Mouse (Mus musculus) cerebellum, adult 8-10 months (tissue): Measurements from ENCODE around the gene Adora3.

Experiments
- DNase-seq: peaks from one replicate; pipeline ENCODE4 v3.0.0; 2022

The Adora3 gene

GRCm38 (mm10) chr3:105877252-105877803, 6.7 kb downstream of the Adora3 start:
- DNase-seq = no peak

GRCm38 (mm10) chr3:105877919-105878318, 7.3 kb downstream of the Adora3 start:
- DNase-seq = no peak

- DNase-seq = no peak
These were observed 8.1 kb downstream of the Adora3 start for GRCm38 (mm10) chr3:105878751-105879150.

DNA sequence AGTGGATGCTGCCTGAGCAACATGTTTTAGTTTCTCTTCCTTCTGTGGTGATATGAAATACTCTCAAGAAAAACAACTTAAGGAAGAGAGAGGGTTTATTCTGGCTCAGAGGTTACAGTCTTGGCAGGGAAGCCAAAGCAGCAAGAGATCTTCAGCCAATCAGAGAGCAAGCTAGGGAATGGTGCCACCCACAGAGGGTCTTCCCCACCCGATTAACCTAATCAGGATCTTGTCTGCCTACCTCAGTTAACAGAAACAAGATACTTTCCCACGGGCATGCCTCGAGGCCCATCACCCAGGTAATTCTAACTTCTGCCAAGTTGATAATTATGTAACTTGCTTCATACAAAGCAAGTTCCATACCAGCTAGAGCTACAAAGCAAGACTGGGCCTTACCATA, 9.8 kb downstream of the Adora3 start:
- no peak for DNase-seq

DNA sequence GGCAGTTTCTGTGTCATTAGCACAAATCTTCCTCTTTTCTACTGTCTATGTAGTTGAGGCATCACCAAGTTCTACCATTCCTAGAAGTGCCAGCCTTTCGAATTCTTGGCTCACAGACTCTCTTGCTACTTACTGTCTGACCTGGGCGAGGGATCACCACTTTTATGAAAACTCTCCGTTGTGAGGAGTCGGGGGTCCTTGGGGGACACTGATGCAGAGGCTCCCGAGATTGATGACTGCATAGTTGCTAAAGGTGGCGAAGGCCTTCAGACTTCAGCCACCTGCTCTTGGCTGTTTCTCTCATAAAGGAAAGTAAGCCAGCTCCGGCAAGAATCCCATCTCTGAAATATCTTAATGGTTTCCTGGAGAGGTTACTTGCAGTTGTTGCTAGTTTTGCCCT, 11.4 kb downstream of the Adora3 start:
- DNase-seq = no peak

- DNase-seq = no peak
These were observed 12.5 kb downstream of the Adora3 start for GRCm38 (mm10) chr3:105883111-105883510.

DNA sequence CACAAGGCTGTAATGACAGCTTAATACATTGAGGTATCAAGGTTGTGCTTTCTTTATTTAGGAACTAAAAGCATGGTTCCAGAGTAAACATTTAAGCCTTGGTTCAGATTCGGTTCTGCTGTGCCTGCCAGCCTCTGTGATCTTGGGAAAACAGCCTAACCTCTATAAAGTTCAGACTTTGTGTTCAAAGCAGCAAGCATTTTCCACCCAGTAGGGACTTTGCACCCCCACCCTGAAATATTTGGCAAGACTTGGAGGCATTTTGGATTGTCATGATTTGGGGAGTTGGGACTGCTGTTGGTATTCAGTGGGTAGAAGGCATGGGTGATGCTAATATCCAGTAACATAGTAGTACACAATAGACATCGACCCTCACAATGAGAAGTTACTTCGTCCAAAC, 18.3 kb downstream of the Adora3 start:
- DNase-seq = no peak

- no peak for DNase-seq
These were observed 19.6 kb downstream of the Adora3 start for GRCm38 (mm10) chr3:105890220-105890619.

DNA sequence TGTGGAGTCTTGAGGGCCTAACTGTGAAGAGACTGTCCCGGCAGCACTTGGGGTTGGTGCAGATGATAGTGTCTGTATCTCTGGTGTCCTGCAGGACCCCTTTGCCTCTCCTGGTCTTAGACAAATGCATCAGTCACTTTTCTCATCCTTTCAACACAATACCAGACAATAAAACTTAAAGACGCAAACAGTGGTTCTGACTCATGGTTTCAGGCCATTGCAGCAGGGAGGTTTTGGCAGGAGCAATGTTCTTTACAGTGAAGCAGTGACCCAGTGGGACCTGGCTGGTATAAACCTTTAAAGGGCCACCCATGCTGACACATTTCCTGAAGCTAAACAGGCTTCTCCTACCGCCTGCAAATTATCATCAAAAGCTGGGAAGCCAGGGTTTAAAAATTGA, 20.5 kb downstream of the Adora3 start:
- no peak for DNase-seq

DNA sequence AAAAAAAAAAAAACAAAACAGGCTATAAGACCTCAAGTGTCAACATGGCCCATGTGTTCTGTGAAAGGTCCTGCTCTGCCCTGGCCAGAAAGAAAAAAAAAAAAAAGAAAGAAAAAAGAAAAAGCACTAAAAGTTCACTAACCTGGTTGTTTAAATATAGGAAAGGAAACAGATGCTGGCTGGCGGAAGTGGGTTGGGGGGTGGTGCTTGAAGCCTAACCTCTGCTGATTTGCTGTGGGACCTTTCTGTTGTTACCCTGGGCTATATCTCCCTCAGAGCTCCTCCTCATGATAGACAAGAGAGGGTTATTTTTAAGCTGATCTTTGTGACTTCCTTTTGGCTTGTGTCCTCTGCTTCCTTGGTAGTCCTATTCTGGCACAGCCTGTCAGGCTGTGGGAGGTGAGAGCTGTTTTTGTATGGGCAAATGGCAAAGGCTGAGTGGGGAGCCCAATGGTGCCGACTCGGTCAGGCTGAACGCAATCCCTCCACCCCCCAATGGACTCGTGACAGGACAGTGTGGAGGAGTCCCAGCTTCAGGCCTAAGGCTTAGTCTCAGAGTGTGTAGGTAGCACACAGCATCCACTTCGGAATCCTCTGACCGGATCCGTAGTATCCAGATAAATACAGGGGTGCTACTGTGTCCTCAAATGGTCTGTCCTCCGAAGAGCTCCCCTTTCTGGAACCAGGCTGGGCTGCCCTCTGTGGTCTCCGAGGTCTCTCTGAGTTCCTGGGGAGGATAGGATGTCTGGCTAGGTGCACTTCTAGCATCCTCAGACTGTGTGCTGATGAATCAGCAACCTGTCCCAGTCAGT, 21.3 kb downstream of the Adora3 start:
- DNase-seq = no peak

DNA sequence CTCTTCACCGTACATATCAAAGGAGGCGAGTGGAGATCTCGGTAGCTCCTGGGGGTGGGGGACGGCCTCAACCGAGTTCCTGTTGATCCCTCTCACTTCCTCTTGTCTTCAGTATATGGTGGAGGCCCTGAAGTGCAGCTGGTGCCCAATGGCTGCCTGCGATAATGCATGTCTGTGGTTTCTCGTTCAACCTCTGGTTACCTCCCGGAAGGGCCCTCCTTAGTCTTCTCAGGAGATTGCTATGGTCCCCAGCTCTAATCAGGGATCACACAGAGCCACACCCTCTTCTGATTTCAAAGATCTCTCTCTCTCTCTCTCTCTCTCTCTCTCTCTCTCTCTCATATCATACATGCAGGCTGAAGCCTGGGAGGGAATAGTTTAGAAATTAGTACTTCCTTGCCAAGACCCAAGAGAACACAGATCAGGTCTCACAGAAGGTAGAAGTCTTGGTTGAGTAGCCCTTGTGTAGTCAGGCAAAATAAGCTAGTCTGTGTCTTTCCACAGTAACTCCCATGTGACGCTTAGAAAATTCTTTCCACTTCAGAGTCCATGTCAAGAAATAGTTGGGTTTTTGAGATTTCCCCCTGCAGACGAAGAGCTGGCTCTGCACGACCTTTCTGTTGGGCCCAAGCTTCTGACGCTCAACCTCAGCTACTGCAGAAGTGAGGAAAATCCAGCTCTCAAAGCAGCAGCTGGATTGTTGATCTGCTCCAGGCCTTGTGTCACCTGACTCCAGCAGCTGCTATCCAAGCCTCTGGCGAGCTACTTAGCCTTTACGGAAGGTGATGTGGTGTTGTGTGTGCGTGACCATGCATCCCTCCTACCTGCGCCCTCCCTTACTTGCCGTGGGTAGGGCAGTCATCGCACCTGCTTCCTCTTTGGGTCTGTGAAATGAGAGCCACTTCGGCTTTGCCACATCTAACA, 22.2 kb downstream of the Adora3 start:
- DNase-seq = no peak

GRCm38 (mm10) chr3:105893941-105894391, 23.3 kb downstream of the Adora3 start:
- DNase-seq = peak; percentile 10

- DNase-seq = peak; percentile 11
These were observed 24.2 kb downstream of the Adora3 start for GRCm38 (mm10) chr3:105894601-105895592.

DNA sequence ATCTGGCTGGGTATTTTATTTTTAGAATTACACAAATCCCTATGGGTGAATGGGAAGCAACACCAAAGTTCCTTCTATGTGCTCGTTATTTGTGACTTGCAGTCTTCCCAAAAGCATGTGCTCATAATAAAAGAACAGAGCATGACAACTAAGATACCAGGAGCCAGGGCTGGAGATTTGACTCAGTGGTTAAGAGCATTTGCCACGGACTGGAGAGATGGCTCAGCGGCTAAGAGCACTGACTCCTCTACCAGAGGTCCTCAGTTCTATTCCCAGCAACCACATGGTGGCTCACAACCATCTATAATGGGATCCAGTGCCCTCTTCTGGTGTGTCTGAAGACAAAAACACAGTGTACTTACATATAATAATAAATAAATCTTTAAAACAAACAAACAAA, 26.2 kb downstream of the Adora3 start:
- DNase-seq = no peak

DNA sequence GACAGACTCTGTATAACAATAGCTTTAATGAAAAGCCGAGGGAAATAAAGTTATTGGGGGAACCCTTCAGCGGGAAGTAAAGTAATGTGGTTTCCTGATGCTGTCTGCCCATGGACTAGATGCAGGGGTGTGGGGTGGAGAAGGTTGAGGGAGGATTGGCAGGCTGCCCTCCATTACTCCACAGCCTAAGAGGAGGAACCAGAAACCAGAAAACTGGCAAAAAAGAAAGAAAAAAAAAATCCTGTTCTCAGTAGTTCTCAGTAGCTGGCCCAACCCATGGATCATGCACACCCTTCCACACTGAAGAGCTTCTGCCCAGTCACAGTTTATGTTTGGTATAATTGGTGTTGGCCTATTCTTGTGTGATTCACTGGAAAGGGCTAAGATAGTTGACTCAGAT, 27.7 kb downstream of the Adora3 start:
- no peak for DNase-seq

DNA sequence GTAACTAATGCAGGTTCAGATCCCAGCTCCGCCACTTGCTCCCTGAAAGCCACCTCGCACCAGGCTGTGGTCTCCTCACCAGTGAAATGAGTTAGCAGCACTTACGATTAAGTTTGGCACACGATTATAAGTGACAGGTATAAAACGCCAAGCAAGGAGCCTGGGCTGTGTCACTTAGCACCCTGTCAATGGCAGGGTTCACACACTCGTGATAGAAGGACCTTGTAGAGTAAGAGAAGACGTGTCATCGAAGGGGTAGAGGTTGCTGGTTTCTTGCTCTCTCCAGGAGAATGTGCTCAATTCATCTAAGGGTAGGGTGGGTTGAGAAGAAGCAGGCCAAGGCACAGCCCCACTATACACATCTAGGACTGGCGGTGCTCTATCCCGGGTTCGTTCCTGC, 28.2 kb downstream of the Adora3 start:
- DNase-seq = no peak

DNA sequence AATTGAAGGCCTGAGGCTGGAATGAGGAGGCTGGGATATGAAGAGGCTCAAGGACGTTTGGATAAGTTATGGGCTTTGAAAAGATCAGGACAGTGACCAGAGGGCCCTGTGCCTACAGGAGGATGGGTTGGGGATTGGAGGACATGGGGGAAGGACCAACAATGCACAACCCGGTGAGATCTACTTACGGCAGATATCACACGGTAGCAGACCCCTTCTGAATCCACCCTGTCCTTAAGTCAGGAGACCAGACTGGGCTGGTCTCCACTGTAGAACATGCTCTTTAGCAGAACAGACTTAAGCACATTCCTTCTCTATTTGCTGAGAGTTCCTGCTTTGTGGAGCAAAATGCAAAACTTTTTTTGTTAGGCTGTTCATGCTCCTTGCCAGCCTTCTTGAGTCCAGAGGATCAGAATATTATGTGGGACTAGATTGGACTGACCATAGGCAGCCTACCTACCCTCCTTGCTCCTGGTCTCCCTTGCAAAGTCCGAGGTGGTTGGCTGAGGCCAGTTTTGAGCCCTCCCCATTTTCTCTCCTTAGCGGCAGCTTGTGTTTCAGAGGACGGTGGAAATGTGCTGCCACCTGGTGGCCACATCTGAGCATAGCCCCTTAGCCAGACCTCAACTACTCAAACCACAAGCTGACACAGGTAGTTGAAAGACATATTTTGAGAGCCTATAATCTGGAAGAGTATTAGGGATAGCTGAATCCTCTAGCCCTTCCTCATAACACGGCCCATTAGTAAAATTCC, 28.9 kb downstream of the Adora3 start:
- DNase-seq = peak; percentile 79

GRCm38 (mm10) chr3:105900266-105900665, 29.6 kb downstream of the Adora3 start:
- DNase-seq = no peak

DNA sequence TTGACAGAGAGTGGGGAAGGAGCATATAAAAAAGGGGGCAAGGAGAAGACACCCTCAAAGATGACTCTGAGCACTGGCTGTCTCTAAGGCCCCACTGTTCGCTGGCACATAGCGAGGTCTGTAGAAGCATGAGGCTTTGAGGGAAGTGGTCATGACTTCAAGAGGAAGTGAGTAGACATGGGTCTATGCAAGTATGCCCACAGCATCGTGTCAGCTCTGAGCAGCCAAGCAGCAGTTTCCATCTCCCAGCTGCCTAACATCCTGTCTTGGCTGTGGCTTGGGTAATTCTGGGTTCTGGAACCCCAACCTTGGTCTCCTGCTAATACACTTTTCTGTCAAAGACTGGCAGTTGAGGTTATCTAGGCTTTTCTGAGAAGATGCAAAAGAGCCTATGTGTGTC, 30.1 kb downstream of the Adora3 start:
- DNase-seq = no peak

DNA sequence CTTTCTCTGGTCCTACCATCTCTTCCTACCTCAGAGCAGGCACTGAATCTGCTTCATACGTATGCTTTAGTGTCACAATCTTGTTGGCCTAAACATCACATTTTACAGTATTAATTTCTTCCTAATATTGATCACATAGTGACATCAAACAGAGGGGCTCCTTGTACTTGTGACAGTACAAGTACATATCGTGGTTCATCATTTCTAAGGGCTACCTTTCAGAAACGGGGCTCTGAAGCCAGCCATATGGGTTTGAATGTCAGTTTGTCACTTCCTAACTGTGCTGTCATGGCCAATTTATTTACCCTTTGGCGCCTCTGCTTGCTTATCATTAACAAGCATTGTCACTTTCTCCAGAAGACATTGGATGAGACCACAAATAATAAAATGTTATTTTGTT, 30.8 kb downstream of the Adora3 start:
- no peak for DNase-seq

GRCm38 (mm10) chr3:105904213-105904612, 33.6 kb downstream of the Adora3 start:
- no peak for DNase-seq

- DNase-seq = no peak
These were observed 34.1 kb downstream of the Adora3 start for GRCm38 (mm10) chr3:105904721-105905120.
